In the genomic region with DNA sequence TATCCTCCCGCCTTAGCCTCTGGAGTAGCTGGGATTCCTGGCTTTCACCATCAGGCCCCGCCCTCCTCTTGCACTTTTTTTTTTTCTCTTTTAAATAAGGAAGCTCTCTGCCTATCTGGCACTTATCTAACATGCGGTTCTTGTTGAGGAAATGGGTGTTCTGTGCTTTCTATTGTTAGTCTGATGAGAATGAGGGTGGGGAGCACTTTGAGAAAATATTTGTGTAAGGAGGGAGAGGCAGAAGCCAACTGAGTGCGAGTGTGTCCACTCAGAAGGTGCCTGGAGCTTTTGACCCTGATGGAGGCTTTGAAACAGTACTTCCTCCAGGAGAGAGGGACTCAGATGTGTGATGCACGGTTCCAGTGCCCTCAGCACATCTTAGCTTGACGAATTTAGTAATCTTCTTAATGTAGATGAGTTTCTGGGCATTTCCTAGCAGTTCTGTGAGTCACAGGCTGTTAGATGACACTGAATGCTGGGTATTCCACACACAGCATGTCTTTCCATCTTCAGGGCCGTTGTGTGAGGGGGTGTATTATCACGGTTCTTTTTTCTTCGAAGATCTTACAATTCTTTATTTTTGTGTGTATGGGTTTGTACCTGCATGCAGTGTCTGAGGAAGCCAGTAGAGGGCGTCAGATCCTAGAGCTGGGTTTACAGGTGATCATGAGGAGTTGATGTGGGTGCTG, we compare ENCODE assay signal across 9 mouse cellular contexts. TPM values are rescaled to one million over a fixed set of nuclear protein-coding genes. Genes with fewer than 3 reads are reported as not detected.
A peak's percentile ranks its signal among the peaks of the same experiment; 100 is the strongest.
DNase-seq lines count a peak whose midpoint lies in the region; ATAC-seq and TF ChIP-seq lines count a peak whose summit lies in the region.
"Had no signal": no experiment of that assay in that cellular context is flagged by ENCODE, and none has a peak within 500 bp of the region (broad histone marks: within the 10 kb centered on the region; RNA-seq: fewer than 3 reads in every experiment).

No protein-coding gene starts in this region.

- H3K36me3 ChIP-seq in midbrain, postnatal 0 days (ENCODE audit: insufficient read depth, low read length) = no peaks in the 10 kb centered on the region
- no peaks in the 10 kb centered on the region for H3K36me3 ChIP-seq in midbrain, embryonic 10.5 days
- no peaks in the 10 kb centered on the region for H3K36me3 ChIP-seq in liver, embryonic 12.5 days
- H3K36me3 ChIP-seq in stomach, embryonic 15.5 days = no peaks in the 10 kb centered on the region

- ATAC-seq in midbrain, postnatal 0 days (ENCODE audit: low FRiP score) = no peak
- peak; percentile 41 for ATAC-seq in activated CD4-positive, CD25-positive, alpha-beta regulatory T cell, adult 4 months
- ATAC-seq in liver, embryonic 12.5 days = no peak
- ATAC-seq in stomach, embryonic 15.5 days (ENCODE audit: insufficient read depth, low FRiP score, low read depth) = peak; percentile 27; the same call in 1 of the 2 replicates

- no peak overlapping the region for H3K4me3 ChIP-seq in midbrain, postnatal 0 days (ENCODE audit: low read depth, low read length)
- H3K4me3 ChIP-seq in midbrain, embryonic 10.5 days = no peak overlapping the region
- no peak overlapping the region for H3K4me3 ChIP-seq in liver, embryonic 12.5 days
- no peak overlapping the region for H3K4me3 ChIP-seq in stomach, embryonic 15.5 days (replicated peaks)
- H3K4me3 ChIP-seq: erythroblast, embryonic 14.5 days had no signal

- H3K27me3 ChIP-seq in midbrain, postnatal 0 days (ENCODE audit: insufficient read depth, low read length) = no peaks in the 10 kb centered on the region
- H3K27me3 ChIP-seq in midbrain, embryonic 10.5 days (ENCODE audit: low read depth, poor library complexity, severe bottlenecking) = no peaks in the 10 kb centered on the region
- H3K27me3 ChIP-seq in liver, embryonic 12.5 days (replicated peaks) = no peaks in the 10 kb centered on the region
- H3K27me3 ChIP-seq in stomach, embryonic 15.5 days (replicated peaks) = no peaks in the 10 kb centered on the region

- H3K4me1 ChIP-seq in midbrain, postnatal 0 days (ENCODE audit: insufficient read depth, low read length) = peaks cover 9% of the 10 kb centered on the region; the same call in 1 of the 2 replicates
- peaks cover 17% of the 10 kb centered on the region for H3K4me1 ChIP-seq in midbrain, embryonic 10.5 days
- H3K4me1 ChIP-seq in liver, embryonic 12.5 days = peaks cover 39% of the 10 kb centered on the region
- peaks cover 15% of the 10 kb centered on the region; the same call in 1 of the 2 replicates for H3K4me1 ChIP-seq in stomach, embryonic 15.5 days

- 76% methylated on average over 10 of the region's 10 CpGs for WGBS in midbrain, postnatal 0 days
- WGBS in midbrain, embryonic 10.5 days = 75% methylated on average over 10 of the region's 10 CpGs
- WGBS in liver, embryonic 12.5 days (ENCODE audit: insufficient replicate concordance) = 29% methylated on average over 10 of the region's 10 CpGs
- 58% methylated on average over 10 of the region's 10 CpGs for WGBS in stomach, embryonic 15.5 days

- H3K9ac ChIP-seq in midbrain, postnatal 0 days (replicated peaks; ENCODE audit: low read length, poor library complexity, severe bottlenecking) = no peak overlapping the region
- H3K9ac ChIP-seq in liver, embryonic 12.5 days = no peak overlapping the region
- no peak overlapping the region for H3K9ac ChIP-seq in stomach, embryonic 15.5 days

- peak; percentile 26; the same call in 1 of the 2 replicates for TF ChIP-seq CTCF in midbrain, postnatal 0 days (IDR thresholded peaks at IDR 0.05)

- H3K4me2 ChIP-seq in midbrain, postnatal 0 days (ENCODE audit: low read depth, low read length, poor library complexity, severe bottlenecking) = no peak overlapping the region
- H3K4me2 ChIP-seq in liver, embryonic 12.5 days = peak overlapping the region; percentile 10; the same call in 1 of the 2 replicates
- no peak overlapping the region for H3K4me2 ChIP-seq in stomach, embryonic 15.5 days

- H3K9me3 ChIP-seq in midbrain, postnatal 0 days (ENCODE audit: low read length) = no peaks in the 10 kb centered on the region
- no peaks in the 10 kb centered on the region for H3K9me3 ChIP-seq in midbrain, embryonic 10.5 days (replicated peaks)
- H3K9me3 ChIP-seq in liver, embryonic 12.5 days (replicated peaks) = no peaks in the 10 kb centered on the region
- no peaks in the 10 kb centered on the region for H3K9me3 ChIP-seq in stomach, embryonic 15.5 days

- DNase-seq in midbrain, postnatal 0 days (ENCODE audit: low spot score) = no peak
- no peak for DNase-seq in midbrain, embryonic 10.5 days (ENCODE audit: low spot score)
- DNase-seq in urinary bladder, postnatal 14 days (ENCODE audit: low spot score) = no peak
- DNase-seq in layer of hippocampus, adult 8-10 months (ENCODE audit: low spot score in 2 of 2) = no peak
- DNase-seq: kidney, adult 11 months had no signal

- H3K27ac ChIP-seq in midbrain, postnatal 0 days (ENCODE audit: low read depth, low read length) = no peak overlapping the region
- H3K27ac ChIP-seq in midbrain, embryonic 10.5 days (replicated peaks) = no peak overlapping the region
- H3K27ac ChIP-seq in liver, embryonic 12.5 days = peak overlapping the region; percentile 50; the same call in 1 of the 2 replicates
- peak overlapping the region; percentile 23; the same call in 1 of the 2 replicates for H3K27ac ChIP-seq in stomach, embryonic 15.5 days

RNA-seq across cellular contexts. Expression of a gene that starts 26.5 kb away (rescaled TPM):
- total RNA-seq in midbrain, postnatal 0 days (2014; rRNA removed) = 5.3 and 6.4 TPM in 2 replicates
- 2.7 and 4.0 TPM in 2 replicates for polyA plus RNA-seq in midbrain, postnatal 0 days (2015; fragmentation: Nextera tagmentation; extraction: Ambion mirVana)
- 1.6 and 1.9 TPM in 2 replicates for polyA plus RNA-seq in midbrain, embryonic 10.5 days (2016; fragmentation: Nextera tagmentation; extraction: Ambion mirVana)
- polyA plus RNA-seq in activated CD4-positive, CD25-positive, alpha-beta regulatory T cell, adult 4 months (2017; shearing (Covaris generic)) = 10 to 100 TPM; 33.8 to 42.7 TPM
- 4.8 and 5.2 TPM in 2 replicates for polyA plus RNA-seq in liver, embryonic 12.5 days (2016; fragmentation: Nextera tagmentation; extraction: Ambion mirVana)
- polyA plus RNA-seq in stomach, embryonic 15.5 days (2015; fragmentation: Nextera tagmentation; extraction: Ambion mirVana) = 15.8 and 16.8 TPM in 2 replicates
- 10 to 100 TPM; 17.1 to 18.2 (median 17.9) TPM for total RNA-seq in layer of hippocampus, adult 8-10 months (2022)

RNA-seq across cellular contexts. Expression of a gene that starts 30.5 kb away (rescaled TPM):
- total RNA-seq in midbrain, postnatal 0 days (2014; rRNA removed) = 0.93 TPM in 1 of 2 replicates, not detected in the other
- polyA plus RNA-seq in midbrain, postnatal 0 days (2015; fragmentation: Nextera tagmentation; extraction: Ambion mirVana) = 0.25 and 0.27 TPM in 2 replicates
- polyA plus RNA-seq in midbrain, embryonic 10.5 days (2016; fragmentation: Nextera tagmentation; extraction: Ambion mirVana) = not detected in 2 replicates
- polyA plus RNA-seq in activated CD4-positive, CD25-positive, alpha-beta regulatory T cell, adult 4 months (2017; shearing (Covaris generic)) = under 1 TPM; 0.40 to 0.46 TPM
- not detected in 2 replicates for polyA plus RNA-seq in liver, embryonic 12.5 days (2016; fragmentation: Nextera tagmentation; extraction: Ambion mirVana)
- polyA plus RNA-seq in stomach, embryonic 15.5 days (2015; fragmentation: Nextera tagmentation; extraction: Ambion mirVana) = 0.13 and 0.44 TPM in 2 replicates
- total RNA-seq in layer of hippocampus, adult 8-10 months (2022) = 1 to 10 TPM; 3.0 to 5.4 (median 4.5) TPM
- polyA plus RNA-seq: erythroblast, embryonic 14.5 days had no signal

RNA-seq across cellular contexts. Expression of a gene that starts 30.9 kb away (rescaled TPM):
- total RNA-seq in midbrain, postnatal 0 days (2014; rRNA removed) = 8.4 and 19.4 TPM in 2 replicates
- 12.2 and 13.0 TPM in 2 replicates for polyA plus RNA-seq in midbrain, postnatal 0 days (2015; fragmentation: Nextera tagmentation; extraction: Ambion mirVana)
- 12.8 and 14.2 TPM in 2 replicates for polyA plus RNA-seq in midbrain, embryonic 10.5 days (2016; fragmentation: Nextera tagmentation; extraction: Ambion mirVana)
- 10 to 100 TPM; 13.0 to 15.6 TPM for polyA plus RNA-seq in activated CD4-positive, CD25-positive, alpha-beta regulatory T cell, adult 4 months (2017; shearing (Covaris generic))
- polyA plus RNA-seq in liver, embryonic 12.5 days (2016; fragmentation: Nextera tagmentation; extraction: Ambion mirVana) = 8.0 and 8.3 TPM in 2 replicates
- 14.1 and 15.8 TPM in 2 replicates for polyA plus RNA-seq in stomach, embryonic 15.5 days (2015; fragmentation: Nextera tagmentation; extraction: Ambion mirVana)
- 10 to 100 TPM; 15.5 to 19.3 (median 17.3) TPM for total RNA-seq in layer of hippocampus, adult 8-10 months (2022)

RNA-seq across cellular contexts. Expression of a gene that starts 31.2 kb away (rescaled TPM):
- total RNA-seq in midbrain, postnatal 0 days (2014; rRNA removed) = not detected in 2 replicates
- 0.22 and 0.27 TPM in 2 replicates for polyA plus RNA-seq in midbrain, postnatal 0 days (2015; fragmentation: Nextera tagmentation; extraction: Ambion mirVana)
- polyA plus RNA-seq in midbrain, embryonic 10.5 days (2016; fragmentation: Nextera tagmentation; extraction: Ambion mirVana) = not detected in 2 replicates
- not detected for polyA plus RNA-seq in activated CD4-positive, CD25-positive, alpha-beta regulatory T cell, adult 4 months (2017; shearing (Covaris generic))
- not detected in 2 replicates for polyA plus RNA-seq in liver, embryonic 12.5 days (2016; fragmentation: Nextera tagmentation; extraction: Ambion mirVana)
- not detected in 2 replicates for polyA plus RNA-seq in stomach, embryonic 15.5 days (2015; fragmentation: Nextera tagmentation; extraction: Ambion mirVana)
- 1 to 10 TPM; 1.0 to 4.3 (median 1.3) TPM for total RNA-seq in layer of hippocampus, adult 8-10 months (2022)
- polyA plus RNA-seq: erythroblast, embryonic 14.5 days had no signal

RNA-seq across cellular contexts. Expression of a gene that starts 42.1 kb away (rescaled TPM):
- total RNA-seq in midbrain, postnatal 0 days (2014; rRNA removed) = 49.5 and 78.1 TPM in 2 replicates
- polyA plus RNA-seq in midbrain, postnatal 0 days (2015; fragmentation: Nextera tagmentation; extraction: Ambion mirVana) = 101 and 110 TPM in 2 replicates
- 143 and 150 TPM in 2 replicates for polyA plus RNA-seq in midbrain, embryonic 10.5 days (2016; fragmentation: Nextera tagmentation; extraction: Ambion mirVana)
- polyA plus RNA-seq in activated CD4-positive, CD25-positive, alpha-beta regulatory T cell, adult 4 months (2017; shearing (Covaris generic)) = 10 to 100 TPM; 84.0 to 93.8 TPM
- 92.7 and 93.7 TPM in 2 replicates for polyA plus RNA-seq in liver, embryonic 12.5 days (2016; fragmentation: Nextera tagmentation; extraction: Ambion mirVana)
- polyA plus RNA-seq in stomach, embryonic 15.5 days (2015; fragmentation: Nextera tagmentation; extraction: Ambion mirVana) = 94.1 and 94.7 TPM in 2 replicates
- total RNA-seq in layer of hippocampus, adult 8-10 months (2022) = 10 to 100 TPM; 55.8 to 64.9 (median 60.1) TPM

Comparison
In these comparisons a context has a peak if more than half of its experiments do, and no peak if none do; other contexts are left out.
1. ATAC-seq: peak in activated CD4-positive, CD25-positive, alpha-beta regulatory T cell, adult 4 months (single experiment) and stomach, embryonic 15.5 days (single experiment); none in midbrain, postnatal 0 days (single experiment) and liver, embryonic 12.5 days (single experiment).
2. H3K27ac ChIP-seq: peak in liver, embryonic 12.5 days (single experiment) and stomach, embryonic 15.5 days (single experiment); none in midbrain, postnatal 0 days (single experiment) and midbrain, embryonic 10.5 days (single experiment).